Mouse (Mus musculus) ES-Bruce4 (cell line): ENCODE results near the gene Trex1. TPM values are rescaled to one million over a fixed set of nuclear protein-coding genes. Genes with fewer than 3 reads are reported as not detected.

Source experiments
- H3K27ac ChIP-seq: 2 replicates; pipeline ENCODE4 v1.5.1; 2012; ENCODE audit warnings: low read length, inconsistent platforms; ENCODE audit not compliant: insufficient read depth
- H3K27me3 ChIP-seq: 2 replicates; pipeline ENCODE4 v1.6.1; 2012; ENCODE audit warnings: mild to moderate bottlenecking, low read length, inconsistent platforms; ENCODE audit not compliant: control insufficient read depth, poor library complexity, insufficient read depth, severe bottlenecking
- H3K36me3 ChIP-seq: 2 replicates; pipeline ENCODE4 v1.6.1; 2012; ENCODE audit warnings: inconsistent platforms, mild to moderate bottlenecking, low read length, moderate library complexity; ENCODE audit not compliant: control insufficient read depth, poor library complexity, insufficient read depth, severe bottlenecking
- H3K4me1 ChIP-seq: one replicate; pipeline ENCODE4 v1.8.1; 2011; ENCODE audit warnings: low read length; ENCODE audit not compliant: control insufficient read depth, insufficient read depth
- H3K4me3 ChIP-seq: 2 replicates; pipeline ENCODE4 v1.5.1; 2011; ENCODE audit warnings: low read depth, mild to moderate bottlenecking, low read length
- H3K9ac ChIP-seq: 2 replicates; pipeline ENCODE4 v1.6.1; 2012; ENCODE audit warnings: low read depth, mild to moderate bottlenecking, inconsistent platforms; ENCODE audit not compliant: poor library complexity, severe bottlenecking
- H3K9me3 ChIP-seq: replicated peaks from 2 replicates; pipeline ENCODE4 v1.6.1; 2012; ENCODE audit warnings: mild to moderate bottlenecking, low read length, inconsistent platforms; ENCODE audit not compliant: control insufficient read depth, poor library complexity, insufficient read depth, severe bottlenecking
- CTCF ChIP-seq: IDR thresholded peaks from one replicate; pipeline ENCODE4 v1.8.1; 2011; ENCODE audit warnings: low read depth, low read length
- EP300 ChIP-seq: IDR thresholded peaks from 2 replicates; pipeline ENCODE4 v1.6.1; 2011; ENCODE audit warnings: low read depth, low read length; ENCODE audit not compliant: insufficient read depth
- POLR2A ChIP-seq: IDR thresholded peaks from one replicate; pipeline ENCODE4 v1.8.1; 2011; ENCODE audit warnings: low read length; ENCODE audit not compliant: insufficient read depth
- polyA plus RNA-seq: library from polyadenylated mRNA; stranded (reverse); fragments of >200 nt; gene quantifications from 2 replicates; pipeline ENCODE4 v1.2.4, GENCODE M21; 2011; ENCODE audit warnings: low read depth; ENCODE audit not compliant: missing spikeins, insufficient read depth, insufficient read length

The Trex1 gene
- polyA plus RNA-seq, 1 experiment: not detected

GRCm38 (mm10) chr9:109056081-109056690 lies 3.3 kb downstream of the Trex1 start:
- TF ChIP-seq EP300 (no peak), CTCF (no peak), POLR2A (no peak)
- H3K27me3 ChIP-seq: no peaks in the 10 kb centered on the region
- no peak overlapping the region for H3K9ac ChIP-seq
- H3K4me3 ChIP-seq: no peak overlapping the region
- H3K9me3 ChIP-seq: no peaks in the 10 kb centered on the region
- peaks cover 3% of the 10 kb centered on the region for H3K4me1 ChIP-seq
- peaks cover 6% of the 10 kb centered on the region; the same call in 1 of the 2 replicates for H3K36me3 ChIP-seq
- H3K27ac ChIP-seq: no peak overlapping the region

GRCm38 (mm10) chr9:109055271-109056030 lies 4.1 kb downstream of the Trex1 start:
- no peak overlapping the region for H3K4me3 ChIP-seq
- H3K4me1 ChIP-seq: peaks cover 3% of the 10 kb centered on the region
- TF ChIP-seq CTCF (no peak), EP300 (no peak), POLR2A (no peak)
- peaks cover 6% of the 10 kb centered on the region; the same call in 1 of the 2 replicates for H3K36me3 ChIP-seq
- no peak overlapping the region for H3K9ac ChIP-seq
- no peak overlapping the region for H3K27ac ChIP-seq
- no peaks in the 10 kb centered on the region for H3K27me3 ChIP-seq
- H3K9me3 ChIP-seq: no peaks in the 10 kb centered on the region

- peaks cover 3% of the 10 kb centered on the region for H3K4me1 ChIP-seq
- TF ChIP-seq POLR2A: no peak
- no peak for TF ChIP-seq CTCF
- no peak for TF ChIP-seq EP300
- H3K27ac ChIP-seq: no peak overlapping the region
- H3K36me3 ChIP-seq: peaks cover 6% of the 10 kb centered on the region; the same call in 1 of the 2 replicates
- H3K9me3 ChIP-seq: no peaks in the 10 kb centered on the region
- H3K27me3 ChIP-seq: no peaks in the 10 kb centered on the region
- no peak overlapping the region for H3K9ac ChIP-seq
- no peak overlapping the region for H3K4me3 ChIP-seq
These were observed 4.8 kb downstream of the Trex1 start for GRCm38 (mm10) chr9:109054712-109055111.

GRCm38 (mm10) chr9:109053851-109054250 lies 5.7 kb downstream of the Trex1 start:
- TF ChIP-seq EP300 (no peak), POLR2A (no peak), CTCF (no peak)
- Histone ChIP-seq H3K27ac (no peak overlapping the region), H3K4me1 (peaks cover 3% of the 10 kb centered on the region), H3K9ac (no peak overlapping the region), H3K36me3 (peaks cover 6% of the 10 kb centered on the region; the same call in 1 of the 2 replicates), H3K27me3 (no peaks in the 10 kb centered on the region), H3K4me3 (no peak overlapping the region), H3K9me3 (no peaks in the 10 kb centered on the region)

GRCm38 (mm10) chr9:109053366-109053765 lies 6.2 kb downstream of the Trex1 start:
- H3K27ac ChIP-seq: no peak overlapping the region
- H3K27me3 ChIP-seq: no peaks in the 10 kb centered on the region
- no peaks in the 10 kb centered on the region for H3K9me3 ChIP-seq
- no peak overlapping the region for H3K4me3 ChIP-seq
- peaks cover 6% of the 10 kb centered on the region; the same call in 1 of the 2 replicates for H3K36me3 ChIP-seq
- no peak overlapping the region for H3K9ac ChIP-seq
- peaks cover 3% of the 10 kb centered on the region for H3K4me1 ChIP-seq
- TF ChIP-seq EP300 (no peak), POLR2A (no peak), CTCF (no peak)
